Mouse (Mus musculus): ENCODE data around the gene AY074887.
"Not testable (repeated sequence)": the region's sequence is repeated elsewhere in the genome, so short reads cannot be mapped to it uniquely, and the experiment has no call there.

Gene AY074887
- long read RNA-seq, experiment 1 = 0 reads
- long read RNA-seq, experiment 2 = 0 reads

GRCm38 (mm10) chr9:54950575-54951321, at the start of gene AY074887, which contains the start of gene Psma4:
Gene AY074887 (minus strand): TSS chr9:54950998.
Gene Psma4 (plus strand): TSS chr9:54950790.
- intact Hi-C loops (cut with DNase I) = no loop called here

GRCm38 (mm10) chr9:54995645-54996044, 44.8 kb upstream of the AY074887 start:
- intact Hi-C loops (cut with DNase I) = no loop called here

GRCm38 (mm10) chr9:54994381-54994780, 43.6 kb upstream of the AY074887 start:
- intact Hi-C loops (cut with DNase I) = no loop called here

GRCm38 (mm10) chr9:54990362-54990761, 39.6 kb upstream of the AY074887 start:
- intact Hi-C loops (cut with DNase I) = no loop called here

- intact Hi-C loops (cut with DNase I) = no loop called here
Measured at GRCm38 (mm10) chr9:54982401-54982800, 31.6 kb upstream of the AY074887 start.

- intact Hi-C loops (cut with DNase I) = no loop called here
Measured at GRCm38 (mm10) chr9:54981291-54982191, 30.7 kb upstream of the AY074887 start.

GRCm38 (mm10) chr9:54980674-54981073, 29.9 kb upstream of the AY074887 start, which contains the start of gene Chrna5:
Gene Chrna5 (plus strand): TSS chr9:54980880.
- intact Hi-C loops (cut with DNase I) = no loop called here

GRCm38 (mm10) chr9:54969972-54970637, 19.3 kb upstream of the AY074887 start:
- intact Hi-C loops (cut with DNase I) = no loop called here

GRCm38 (mm10) chr9:54963669-54964068, 12.9 kb upstream of the AY074887 start:
- intact Hi-C loops (cut with DNase I) = no loop called here

GRCm38 (mm10) chr9:54961059-54961458, 10.3 kb upstream of the AY074887 start:
- intact Hi-C loops (cut with DNase I) = no loop called here

GRCm38 (mm10) chr9:54950162-54950561, 636 bp downstream of the AY074887 start:
- intact Hi-C loops (cut with DNase I) = not testable (repeated sequence)

GRCm38 (mm10) chr9:54949465-54949864, 1.3 kb downstream of the AY074887 start:
- intact Hi-C loops (cut with DNase I) = no loop called here

- intact Hi-C loops (cut with DNase I) = no loop called here
Measured at GRCm38 (mm10) chr9:54946256-54946655, 4.5 kb downstream of the AY074887 start.

- intact Hi-C loops (cut with DNase I) = no loop called here
Measured at GRCm38 (mm10) chr9:54944467-54944866, 6.3 kb downstream of the AY074887 start.

GRCm38 (mm10) chr9:54942071-54942470, 8.7 kb downstream of the AY074887 start:
- intact Hi-C loops (cut with DNase I) = no loop called here

- intact Hi-C loops (cut with DNase I) = no loop called here
Measured at GRCm38 (mm10) chr9:54932379-54932778, 18.4 kb downstream of the AY074887 start.

- intact Hi-C loops (cut with DNase I) = no loop called here
Measured at GRCm38 (mm10) chr9:54931765-54932164, 19.0 kb downstream of the AY074887 start.

GRCm38 (mm10) chr9:54930741-54931140, 20.1 kb downstream of the AY074887 start:
- intact Hi-C loops (cut with DNase I) = no loop called here

GRCm38 (mm10) chr9:54919946-54920345, 30.9 kb downstream of the AY074887 start:
- intact Hi-C loops (cut with DNase I) = no loop called here

GRCm38 (mm10) chr9:54918781-54919180, 32.0 kb downstream of the AY074887 start:
- intact Hi-C loops (cut with DNase I) = no loop called here

GRCm38 (mm10) chr9:54918191-54918590, 32.6 kb downstream of the AY074887 start:
- intact Hi-C loops (cut with DNase I) = no loop called here

All from adrenal gland (tissue).